Mouse (Mus musculus) heart, postnatal 36 days (tissue): ENCODE data around the gene Slc41a3. TPM values are rescaled to one million over a fixed set of nuclear protein-coding genes. Genes with fewer than 3 reads are reported as not detected.
"Not testable (repeated sequence)": the region's sequence is repeated elsewhere in the genome, so short reads cannot be mapped to it uniquely, and the experiment has no call there.

Source experiments
- DNase-seq, 2 experiments: peaks; one replicate each; pipeline ENCODE4 v3.0.0; 2021 to 2022
- intact Hi-C: fragments of 180-260 bp; cut with DNase I; formaldehyde crosslinking; loops from one replicate; pipeline ENCODE4 v1.15.1; 2025
- total RNA-seq, 2 experiments: library from RNA; stranded (reverse); gene quantifications; 2 replicates each; pipeline ENCODE4 v1.2.3; 2021

Slc41a3 gene
- total RNA-seq, 2 experiments from 2014 or later = 68.8 to 72.1 TPM

- no peak for DNase-seq
- intact Hi-C loops = no loop called here
Measured at GRCm38 (mm10) chr6:90622758-90623455, 18.4 kb downstream of the Slc41a3 start.

- DNase-seq = no peak
- intact Hi-C loops = no loop called here
Measured at GRCm38 (mm10) chr6:90623456-90623836, 18.9 kb downstream of the Slc41a3 start.

- peak; percentile 73 to 80 for DNase-seq
- intact Hi-C loops = no loop called here
Measured at GRCm38 (mm10) chr6:90624184-90624583, 19.7 kb downstream of the Slc41a3 start.

- peak; percentile 48 to 62 for DNase-seq
- intact Hi-C loops = no loop called here
Measured at GRCm38 (mm10) chr6:90624733-90625132, 20.2 kb downstream of the Slc41a3 start.

DNA sequence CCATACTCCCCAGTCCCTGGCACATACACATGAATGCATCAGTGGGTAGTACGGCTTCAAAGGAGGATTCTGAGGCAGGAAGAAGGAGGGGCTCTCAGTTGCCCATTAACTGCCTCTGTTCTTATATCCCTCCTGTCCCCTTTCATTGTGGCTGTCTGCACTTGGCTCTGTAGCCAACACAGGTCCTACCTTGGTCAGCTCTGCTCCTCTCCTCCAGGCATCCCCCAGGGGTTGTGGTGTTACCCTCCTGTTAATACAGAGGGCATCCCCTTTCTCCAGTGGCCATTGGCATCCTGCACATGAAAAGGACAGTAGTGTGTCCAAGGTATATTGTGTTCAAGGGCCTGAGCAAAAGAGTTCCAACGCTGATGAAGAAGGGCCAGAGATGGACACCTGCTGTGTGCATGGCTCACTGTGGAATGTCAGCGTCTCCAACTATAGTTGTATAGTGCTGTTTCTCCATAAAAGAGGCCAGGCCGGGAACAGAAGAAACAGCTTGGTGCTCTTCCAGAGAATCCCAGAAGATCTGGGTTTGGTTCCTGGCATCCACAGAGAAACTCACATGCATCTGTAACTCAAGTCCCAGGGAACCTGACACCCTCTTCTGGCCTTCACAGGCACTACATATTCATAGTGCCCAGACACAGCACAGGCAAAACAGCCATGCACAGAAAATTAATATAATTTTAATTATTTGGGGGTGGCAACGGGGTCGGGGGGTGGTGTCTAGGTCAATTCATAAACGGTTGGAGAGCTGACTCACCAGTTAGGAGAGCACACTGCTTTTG lies 20.9 kb downstream of the Slc41a3 start:
- intact Hi-C loops = no loop called here
- DNase-seq = no peak

DNA sequence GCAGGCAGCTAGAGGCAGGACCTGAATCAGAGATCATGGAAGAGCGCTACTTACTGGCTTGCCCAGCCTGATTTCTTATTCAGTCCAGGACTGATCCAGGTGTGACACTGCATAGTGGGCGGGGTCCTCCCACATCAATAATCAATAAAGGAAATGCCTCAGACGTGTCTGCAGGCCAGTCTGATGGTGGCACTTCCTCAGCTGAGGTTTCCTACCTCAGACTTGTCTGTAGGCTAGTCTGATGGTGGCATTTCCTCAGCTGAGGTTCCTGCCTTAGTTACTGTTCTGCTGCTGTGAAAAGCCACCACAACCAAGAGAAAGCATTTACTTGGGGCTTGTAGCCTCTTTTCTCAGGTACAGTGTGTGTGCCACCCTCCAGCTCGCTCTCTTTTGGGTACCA lies 23.0 kb downstream of the Slc41a3 start:
- intact Hi-C loops = no loop called here

DNA sequence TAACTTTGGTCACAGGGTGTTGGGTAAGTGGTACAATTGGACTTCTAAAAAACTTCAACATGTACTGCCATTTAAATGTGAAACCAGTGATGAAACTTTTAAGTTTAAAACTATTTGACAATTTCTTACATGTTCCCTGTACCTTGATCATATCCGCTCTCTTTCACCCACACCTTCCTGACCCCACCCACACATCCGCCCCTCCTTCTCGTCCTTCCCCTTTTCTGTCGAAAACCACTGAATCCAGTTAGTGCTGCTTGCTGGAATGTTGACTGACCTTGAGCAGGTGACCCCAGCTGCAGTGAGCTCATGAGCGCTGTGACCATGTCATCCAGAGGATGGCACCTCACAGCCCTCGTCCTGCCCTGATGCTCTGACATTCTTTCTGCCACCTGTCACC lies 25.0 kb downstream of the Slc41a3 start:
- intact Hi-C loops = no loop called here
- DNase-seq = no peak

More for the DNA sequence above, 23.0 kb downstream of the Slc41a3 start:
- no peak for DNase-seq

DNA sequence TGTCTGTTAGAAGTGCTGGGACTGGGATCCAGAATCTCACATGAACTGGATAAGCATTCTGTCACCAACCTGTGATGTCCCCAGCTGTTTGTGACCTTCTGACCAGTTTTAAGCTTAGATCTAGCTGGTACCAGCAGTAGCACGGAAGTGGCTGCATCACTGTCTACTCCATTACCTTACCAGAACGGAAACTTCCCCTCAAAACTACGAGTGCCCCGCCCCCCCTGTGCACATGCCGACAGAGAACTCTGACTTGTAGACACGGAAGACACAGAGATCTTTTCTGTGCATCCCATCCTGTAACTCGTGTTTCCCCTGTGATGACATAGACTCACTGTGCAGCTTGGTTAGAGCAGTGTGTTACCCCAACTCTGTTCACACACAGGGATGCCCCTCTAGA lies 25.9 kb downstream of the Slc41a3 start:
- intact Hi-C loops = no loop called here
- DNase-seq = no peak

- intact Hi-C loops, DNase-seq: not testable (repeated sequence)
Measured at GRCm38 (mm10) chr6:90632526-90632925, 28.0 kb downstream of the Slc41a3 start.

- intact Hi-C loops = no loop called here
- DNase-seq = no peak
Measured at GRCm38 (mm10) chr6:90635081-90635480, 30.6 kb downstream of the Slc41a3 start.

DNA sequence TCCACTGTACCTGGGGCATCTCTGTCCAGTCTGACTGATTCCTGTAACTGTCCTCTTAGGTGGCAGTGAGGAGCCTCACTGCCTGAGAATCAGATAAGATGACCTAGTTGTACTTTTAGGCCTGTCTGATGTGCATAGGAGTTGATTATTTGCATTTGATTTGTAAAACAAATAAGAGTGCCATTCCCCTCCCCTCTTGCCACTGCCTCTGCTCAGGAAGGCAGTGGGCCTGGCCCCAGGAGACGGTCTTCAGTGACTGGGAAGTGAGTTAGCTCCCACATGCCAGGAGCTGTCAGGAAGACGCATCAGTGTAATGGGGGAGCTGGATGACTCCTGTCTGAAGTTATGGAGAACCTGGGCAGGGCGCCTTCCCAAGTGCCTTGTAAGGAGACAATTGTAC lies 31.1 kb downstream of the Slc41a3 start:
- no peak for DNase-seq
- intact Hi-C loops = no loop called here

GRCm38 (mm10) chr6:90643057-90643456 lies 38.5 kb downstream of the Slc41a3 start:
- DNase-seq = no peak
- intact Hi-C loops = no loop called here

GRCm38 (mm10) chr6:90644965-90645364 lies 40.4 kb downstream of the Slc41a3 start:
- intact Hi-C loops = no loop called here
- DNase-seq = no peak

- intact Hi-C loops = no loop called here
- DNase-seq = no peak
Measured at GRCm38 (mm10) chr6:90648391-90648790, 43.9 kb downstream of the Slc41a3 start.

GRCm38 (mm10) chr6:90649279-90649678 lies 44.8 kb downstream of the Slc41a3 start:
- DNase-seq = no peak
- intact Hi-C loops = no loop called here

GRCm38 (mm10) chr6:90650634-90651033 lies 46.1 kb downstream of the Slc41a3 start:
- intact Hi-C loops = loop anchor here (5.0 to 10.0 kb wide), 2 partner anchors 43 to 164 kb away; no protein-coding TSS in a partner anchor
- no peak for DNase-seq

DNA sequence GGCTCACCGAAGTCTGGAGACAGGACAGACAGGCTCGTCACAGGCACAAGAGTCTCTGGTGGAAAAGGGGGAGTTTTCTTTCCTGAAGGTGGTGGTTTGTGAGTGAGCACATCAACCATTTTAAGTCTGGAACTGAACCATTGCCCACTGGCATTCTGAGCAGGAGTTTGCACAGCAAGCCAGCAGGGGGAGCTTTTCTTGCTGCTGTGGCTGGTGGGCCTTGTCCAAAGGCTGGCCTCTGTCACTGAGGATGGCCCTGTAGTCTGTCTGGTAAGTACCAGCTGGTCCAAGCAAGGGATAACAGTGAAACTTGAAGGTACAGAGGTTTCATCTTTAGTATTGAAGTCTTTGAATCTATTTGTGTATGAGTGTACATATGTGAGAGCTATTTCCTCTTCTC lies 49.2 kb downstream of the Slc41a3 start:
- intact Hi-C loops = loop anchor here (1.0 to 10.0 kb wide), 4 partner anchors 46 to 161 kb away; no protein-coding TSS in a partner anchor
- DNase-seq = peak; percentile 70

- intact Hi-C loops = loop anchor here (10.0 kb wide), 1 partner anchor 158 kb away; no protein-coding TSS in a partner anchor
- DNase-seq = not testable (repeated sequence)
Measured at GRCm38 (mm10) chr6:90656344-90656850, 51.9 kb downstream of the Slc41a3 start.

GRCm38 (mm10) chr6:90659913-90660312 lies 55.4 kb downstream of the Slc41a3 start:
- DNase-seq = no peak
- intact Hi-C loops = loop anchor here (2.0 to 10.0 kb wide), 2 partner anchors 17 to 155 kb away; no protein-coding TSS in a partner anchor

DNA sequence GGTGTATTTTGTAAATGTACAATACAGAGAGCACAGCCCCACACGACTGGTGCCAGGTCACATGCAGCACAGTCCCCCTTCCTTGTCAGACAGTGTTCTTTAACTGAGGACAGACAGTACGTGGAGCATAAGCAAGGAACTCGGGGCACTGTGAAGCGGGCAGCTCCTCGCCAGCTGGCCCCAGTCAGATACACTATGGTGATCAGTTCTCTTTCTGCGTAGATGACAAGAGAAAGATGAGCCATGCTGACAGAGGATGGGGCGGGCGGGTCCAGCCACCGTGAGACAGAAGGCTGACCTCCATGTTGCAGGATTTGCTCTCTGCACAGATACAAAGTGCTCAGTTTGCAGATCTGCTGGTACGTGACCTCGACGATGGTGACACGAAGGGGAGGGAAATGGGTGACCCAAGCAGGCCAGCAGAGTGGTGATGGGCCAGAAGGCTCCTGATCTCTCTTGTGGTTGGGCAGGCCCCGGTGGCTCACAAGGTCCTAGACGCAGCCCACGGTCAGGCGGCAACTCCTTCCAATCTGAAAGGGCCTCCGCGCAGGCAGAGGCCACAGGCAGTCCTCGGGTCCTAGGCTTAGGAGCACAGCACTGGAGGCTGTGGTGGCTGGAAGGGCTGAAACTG lies 56.0 kb downstream of the Slc41a3 start:
- no peak for DNase-seq
- intact Hi-C loops = no loop called here

DNA sequence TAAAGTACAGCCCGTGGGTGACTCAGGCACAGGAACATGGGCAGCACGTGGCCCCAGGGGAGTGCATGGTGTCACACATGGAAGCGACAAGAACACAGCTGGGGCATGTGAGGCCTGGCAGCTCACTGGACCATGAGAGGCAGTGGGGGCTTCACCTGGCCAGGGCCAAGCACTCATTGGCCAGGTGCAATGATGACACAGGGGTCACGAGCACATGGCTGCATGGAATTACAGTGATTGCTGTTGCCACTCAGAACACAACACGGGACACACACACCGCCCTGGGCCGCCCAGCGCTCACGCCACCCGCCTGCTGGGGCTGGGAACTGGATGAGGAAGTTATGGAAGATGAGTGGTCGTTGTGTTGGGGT lies 56.5 kb downstream of the Slc41a3 start:
- no peak for DNase-seq
- intact Hi-C loops = no loop called here
